Mouse (Mus musculus) 416B (cell line): ENCODE results near the gene Vmn1r30.

Experiments
- DNase-seq: peaks from one replicate; pipeline ENCODE4 v3.0.0; 2011; ENCODE audit warnings: low read depth

Gene Vmn1r30

DNA sequence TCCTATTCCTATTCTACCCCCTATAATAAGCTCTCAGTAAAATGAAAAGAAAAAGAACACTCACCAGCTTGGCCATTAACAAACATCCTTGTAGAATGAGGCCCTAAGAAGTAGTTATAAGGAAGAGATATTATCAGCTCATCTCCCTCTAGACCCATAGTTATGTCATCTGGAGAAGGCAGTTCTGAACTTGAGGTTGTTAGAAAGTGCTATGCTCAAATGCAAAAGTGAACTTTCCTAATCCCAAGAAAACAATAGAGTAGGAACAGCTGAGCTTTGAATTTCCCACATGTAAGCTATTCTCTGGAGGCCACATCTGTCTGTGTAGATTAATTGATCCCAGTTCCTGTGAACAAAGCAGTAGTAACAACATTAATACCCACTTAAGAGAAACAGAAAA lies at the start of gene Vmn1r30:
Gene Vmn1r30 (minus strand): TSS at position 101 of the 400 bp plus-strand sequence.
- DNase-seq = no peak

DNA sequence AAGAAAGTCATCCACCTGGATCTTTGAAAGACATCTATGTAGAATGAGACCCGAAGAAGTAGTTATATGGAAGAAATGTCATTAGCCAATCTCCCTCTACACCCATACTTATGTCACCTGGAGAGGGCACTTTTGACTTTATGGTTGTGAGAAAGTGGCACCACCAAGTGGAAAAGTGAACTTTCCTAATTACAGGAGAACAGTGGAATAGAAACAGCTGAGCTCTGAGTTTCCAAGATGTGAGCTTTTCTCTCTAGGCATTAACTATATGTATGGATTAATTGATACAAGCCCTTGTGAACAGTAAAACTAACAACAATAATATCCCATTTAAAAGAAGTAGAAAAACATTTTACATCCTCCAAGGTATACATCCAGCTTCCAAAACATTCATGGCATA lies 32.0 kb upstream of the Vmn1r30 start, which contains the start of gene Vmn1r31:
Gene Vmn1r31 (minus strand): TSS at position 101 of the 400 bp plus-strand sequence.
- no peak for DNase-seq
